Mouse (Mus musculus) cerebellum, postnatal 4 days (tissue): Measurements from ENCODE around the gene Ppp1ca.

Experiments
- DNase-seq, 2 experiments: peaks; one replicate each; pipeline ENCODE4 v3.0.0; 2022; ENCODE audit warnings: low spot score in 2 of 2, mixed read lengths in 1 of 2

Ppp1ca gene

GRCm38 (mm10) chr19:4154437-4155222 is 37.2 kb upstream of the Ppp1ca start:
- no peak for DNase-seq

DNA sequence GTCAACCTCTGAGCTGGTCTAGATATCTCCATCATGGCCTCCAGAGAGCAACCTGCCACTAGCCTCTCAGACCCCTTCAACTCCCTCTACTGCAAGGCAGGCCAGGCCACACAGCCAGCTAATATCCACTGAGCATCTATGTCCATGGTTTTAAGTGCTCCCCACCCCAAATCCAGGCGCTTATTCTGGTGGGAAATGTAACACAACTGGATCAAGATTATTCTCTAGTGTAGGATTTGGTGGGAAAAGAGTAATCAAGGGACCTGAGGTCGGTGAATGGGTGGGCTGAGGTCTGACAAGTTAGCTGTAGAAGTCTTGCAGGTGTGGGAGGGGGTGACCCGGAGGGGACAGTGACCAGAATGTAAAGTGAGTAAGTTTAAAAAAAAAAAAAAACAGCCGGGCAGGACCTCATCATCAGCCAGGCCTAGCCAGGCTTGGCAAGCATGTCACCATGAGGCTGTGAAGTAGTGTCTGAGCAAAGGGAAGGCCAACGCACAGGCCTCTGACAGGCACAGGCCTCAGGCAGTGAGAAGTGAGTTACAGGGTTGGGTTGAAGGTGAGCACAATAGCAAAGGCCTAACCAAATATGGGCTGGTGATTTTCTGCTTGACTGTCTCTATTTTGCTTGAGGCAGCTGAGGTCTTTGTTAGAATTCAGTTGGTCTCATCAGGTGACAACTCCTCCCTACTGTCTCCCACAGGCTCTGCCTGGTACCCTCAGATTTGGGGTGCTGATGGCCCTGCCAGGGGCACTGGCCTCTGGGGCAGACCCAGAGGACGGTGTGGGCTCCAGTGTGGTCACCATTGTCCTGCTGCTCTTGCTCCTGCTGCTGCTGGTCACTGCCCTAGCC is 36.4 kb upstream of the Ppp1ca start:
- no peak for DNase-seq

DNA sequence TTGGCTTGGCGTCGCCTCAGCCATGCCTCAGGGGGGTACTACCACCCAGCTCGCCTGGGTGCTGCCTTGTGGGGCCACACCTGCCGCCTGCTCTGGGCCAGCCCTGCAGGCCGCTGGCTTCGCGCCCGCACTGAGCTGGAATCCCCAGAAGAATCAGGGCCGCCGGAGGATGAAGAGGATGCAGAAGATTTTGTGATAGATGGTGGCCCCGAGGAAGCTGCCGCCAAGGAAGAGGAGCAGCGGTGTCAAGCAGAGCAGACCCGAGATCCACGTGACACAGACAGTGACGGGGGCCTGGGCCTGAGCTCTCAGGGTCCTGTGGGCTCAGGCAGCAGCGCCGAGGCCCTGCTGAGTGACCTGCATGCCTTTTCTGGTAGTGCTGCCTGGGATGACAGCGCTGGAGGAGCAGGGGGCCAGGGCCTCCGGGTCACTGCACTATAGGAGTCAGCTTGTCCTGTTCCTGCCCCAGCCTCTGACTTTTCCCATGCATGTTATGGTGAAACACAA is 35.7 kb upstream of the Ppp1ca start:
- DNase-seq, result no peak

GRCm38 (mm10) chr19:4156771-4157170 is 35.1 kb upstream of the Ppp1ca start:
- no peak for DNase-seq

- DNase-seq, result no peak
Observed at GRCm38 (mm10) chr19:4159049-4159448, 32.8 kb upstream of the Ppp1ca start.

DNA sequence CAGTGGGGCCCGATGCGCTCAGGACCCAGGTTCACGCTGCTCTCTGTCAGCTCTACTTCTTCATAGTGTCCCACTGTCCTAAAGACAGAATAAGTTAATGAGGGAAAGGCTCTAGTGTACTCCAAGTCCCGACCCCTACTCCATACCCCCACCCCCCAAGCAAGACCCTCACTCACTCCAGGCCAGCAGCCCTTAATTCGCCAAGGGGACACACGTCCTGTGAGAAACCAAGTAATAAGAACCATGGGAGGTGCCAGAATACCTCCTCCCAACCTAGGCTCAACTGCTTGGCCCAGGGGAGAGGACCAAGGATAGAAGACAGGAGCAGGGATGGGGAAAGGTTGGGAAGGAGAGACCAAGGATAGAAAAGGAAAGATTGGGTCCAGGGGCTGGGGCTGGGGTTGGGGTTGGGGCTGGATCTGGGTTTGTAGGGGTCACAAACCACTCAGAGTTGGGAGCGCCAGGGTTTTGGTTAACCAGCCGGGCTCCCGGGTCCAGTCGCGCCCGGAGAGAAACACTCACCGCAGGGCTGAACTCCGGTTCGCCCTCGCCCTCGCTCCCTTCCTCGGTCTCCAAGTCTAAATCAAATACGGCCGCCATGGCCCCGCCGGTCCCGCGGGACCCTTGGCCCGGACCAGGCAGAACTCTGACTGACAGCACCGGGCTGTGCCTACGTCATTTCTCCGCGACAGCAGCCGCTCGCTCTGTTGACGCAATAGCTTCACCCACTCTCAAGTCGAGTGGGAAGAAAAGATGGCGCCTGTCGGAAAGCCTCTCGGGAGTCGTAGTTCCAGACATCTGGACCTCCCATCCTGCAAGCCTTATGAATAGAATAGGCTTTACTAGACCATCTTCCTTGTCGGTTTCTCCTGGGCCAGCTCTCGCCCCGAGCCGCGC is 29.0 kb upstream of the Ppp1ca start, which contains the start of gene Rps6kb2:
TSS of gene Rps6kb2 (minus strand) at position 709 of the 897 bp plus-strand sequence.
- peak; percentile 94 to 97 for DNase-seq

DNA sequence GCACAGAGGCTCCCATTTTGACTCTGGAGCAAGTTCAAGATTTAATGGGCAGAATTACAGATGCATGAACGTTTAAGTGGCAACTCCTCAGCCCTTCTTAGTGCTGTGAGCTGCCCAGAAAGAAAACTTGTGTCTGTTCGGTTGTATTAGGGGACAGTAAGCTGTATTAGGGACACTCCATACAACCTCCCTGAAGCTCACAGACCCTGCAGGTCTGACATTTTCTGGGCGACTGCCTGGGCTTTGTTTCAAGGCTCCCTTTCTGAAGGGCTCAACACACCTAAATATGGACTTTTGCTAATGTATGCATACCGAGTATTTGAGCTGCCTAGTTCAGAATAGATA is 28.4 kb upstream of the Ppp1ca start:
- no peak for DNase-seq

DNA sequence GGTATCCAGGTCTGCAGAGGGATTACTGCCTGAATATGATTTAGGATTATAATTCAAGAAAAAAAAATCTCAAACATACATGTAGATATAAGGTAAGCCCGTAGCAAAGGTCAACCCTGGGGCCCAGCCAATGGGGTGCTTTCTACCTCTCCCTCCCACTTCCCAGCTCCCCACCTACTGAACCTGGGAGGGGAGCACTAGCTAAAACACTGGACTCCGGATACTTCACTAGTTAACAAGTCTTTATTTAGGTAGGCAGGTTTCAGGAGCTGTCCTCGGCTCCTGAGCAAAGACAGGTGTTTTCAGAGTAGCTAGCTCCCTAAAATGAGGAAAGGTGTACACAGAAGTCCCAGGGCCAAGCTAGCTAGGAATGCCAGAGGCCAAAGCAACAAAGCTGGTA is 27.8 kb upstream of the Ppp1ca start:
- DNase-seq, result no peak

DNA sequence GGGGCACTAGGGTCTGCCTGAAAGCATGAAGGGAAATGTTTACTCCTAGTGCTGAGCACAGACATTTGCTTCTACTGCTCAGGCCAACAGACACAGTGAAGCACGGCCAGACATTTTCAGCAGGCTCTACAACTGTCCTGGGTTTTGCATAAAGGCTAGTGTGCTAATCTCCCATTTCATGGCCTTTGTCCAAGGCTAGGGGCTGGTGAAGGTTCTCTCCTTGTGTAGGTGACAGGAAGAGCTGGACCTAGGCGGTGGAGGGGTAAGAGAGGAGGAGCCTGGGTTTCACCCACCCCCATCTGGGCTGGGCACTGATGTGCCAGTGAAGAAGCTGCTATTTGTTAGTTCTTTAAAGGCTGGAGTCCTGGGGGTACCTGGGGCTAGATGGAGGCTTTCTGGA is 27.1 kb upstream of the Ppp1ca start:
- no peak for DNase-seq

DNA sequence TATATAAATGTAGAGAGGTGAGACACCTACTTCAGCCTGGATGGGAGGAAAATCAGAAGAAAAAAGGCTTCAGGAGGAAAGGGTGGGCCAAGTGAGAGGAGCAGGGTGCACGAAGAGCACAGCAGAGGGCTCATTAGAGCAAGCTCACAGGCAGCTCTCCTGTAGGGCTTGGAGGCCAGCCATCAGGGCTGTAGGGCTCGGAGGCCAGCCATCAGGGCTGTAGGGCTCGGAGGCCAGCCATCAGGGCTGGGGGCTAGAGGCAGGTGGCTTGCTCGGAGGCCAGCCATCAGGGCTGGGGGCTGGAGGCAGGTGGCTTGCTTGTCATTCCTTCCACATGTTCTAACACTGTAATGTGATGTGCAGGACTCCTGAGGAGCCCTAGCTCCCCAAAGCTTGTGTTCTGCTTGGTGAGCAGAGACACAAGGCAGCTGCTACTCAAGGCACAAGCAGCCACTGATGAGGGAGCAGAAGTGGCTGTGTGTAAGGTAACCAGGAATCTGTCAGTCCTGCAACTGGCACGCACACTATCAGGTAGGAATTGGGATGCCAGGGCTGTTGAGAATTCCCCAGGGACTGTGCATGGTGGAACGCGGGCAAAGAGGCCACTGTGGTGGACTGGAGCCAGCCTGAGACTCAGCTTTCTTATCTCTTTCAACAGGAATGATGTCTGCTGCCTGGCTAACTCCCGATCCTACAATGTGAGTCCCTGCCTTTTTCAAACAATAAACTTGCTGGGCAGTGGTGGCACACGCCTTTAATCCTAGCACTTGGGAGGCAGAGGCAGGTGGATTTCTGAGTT is 25.0 kb upstream of the Ppp1ca start:
- DNase-seq, result no peak

GRCm38 (mm10) chr19:4169378-4169784 is 22.5 kb upstream of the Ppp1ca start:
- peak; percentile 99 to 100 for DNase-seq

DNA sequence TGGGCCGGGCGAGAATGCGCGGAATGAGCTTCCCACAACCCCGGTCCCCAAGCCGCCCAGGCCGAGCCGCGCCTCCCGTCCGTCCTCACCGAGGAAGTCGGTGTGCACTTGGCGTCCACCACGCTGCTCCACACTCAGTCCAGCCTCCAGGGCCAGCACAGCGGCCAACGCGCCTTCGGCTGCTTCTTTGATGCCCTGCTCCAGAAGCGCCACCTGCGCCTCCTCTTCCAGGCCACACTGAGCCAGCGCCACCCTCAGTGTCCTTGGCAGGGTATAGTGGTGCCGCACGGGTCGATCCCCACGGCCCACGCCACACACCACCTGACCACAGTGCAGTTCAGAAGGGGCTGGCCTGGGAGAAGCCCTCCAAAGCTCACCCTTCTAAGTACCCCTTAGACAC is 22.1 kb upstream of the Ppp1ca start:
- DNase-seq, result no peak

DNA sequence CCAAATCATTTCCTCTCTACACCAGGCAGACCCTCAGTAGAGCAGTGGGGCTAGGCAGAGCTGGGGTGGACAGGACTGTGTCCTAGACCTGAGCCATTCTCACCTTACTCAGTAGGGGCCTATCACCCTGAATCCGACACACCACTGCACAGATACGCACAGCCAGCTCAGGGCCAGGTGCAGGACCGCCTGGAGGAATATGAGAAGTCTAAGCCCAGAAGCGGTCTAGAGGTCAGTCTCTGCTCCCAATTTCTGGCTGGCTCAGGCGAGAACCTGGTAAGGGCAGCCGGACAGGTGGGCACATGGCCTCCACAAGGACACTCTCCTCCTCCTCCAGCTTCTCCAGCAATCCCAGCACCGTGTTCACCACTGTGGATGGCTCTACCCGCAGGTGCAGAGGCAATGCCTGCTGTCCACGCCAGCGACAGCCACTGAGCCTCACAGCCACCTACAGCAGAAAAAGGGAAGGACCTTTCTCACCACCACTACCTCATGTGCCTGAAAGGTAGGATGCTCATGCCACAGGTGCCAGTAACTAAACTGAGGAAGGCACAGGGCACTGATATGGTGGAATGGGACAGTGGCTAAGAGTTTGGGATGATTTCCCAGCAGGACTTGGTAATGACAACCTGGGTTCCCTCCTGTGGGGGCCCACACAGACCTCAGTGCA is 21.0 kb upstream of the Ppp1ca start:
- no peak for DNase-seq

DNA sequence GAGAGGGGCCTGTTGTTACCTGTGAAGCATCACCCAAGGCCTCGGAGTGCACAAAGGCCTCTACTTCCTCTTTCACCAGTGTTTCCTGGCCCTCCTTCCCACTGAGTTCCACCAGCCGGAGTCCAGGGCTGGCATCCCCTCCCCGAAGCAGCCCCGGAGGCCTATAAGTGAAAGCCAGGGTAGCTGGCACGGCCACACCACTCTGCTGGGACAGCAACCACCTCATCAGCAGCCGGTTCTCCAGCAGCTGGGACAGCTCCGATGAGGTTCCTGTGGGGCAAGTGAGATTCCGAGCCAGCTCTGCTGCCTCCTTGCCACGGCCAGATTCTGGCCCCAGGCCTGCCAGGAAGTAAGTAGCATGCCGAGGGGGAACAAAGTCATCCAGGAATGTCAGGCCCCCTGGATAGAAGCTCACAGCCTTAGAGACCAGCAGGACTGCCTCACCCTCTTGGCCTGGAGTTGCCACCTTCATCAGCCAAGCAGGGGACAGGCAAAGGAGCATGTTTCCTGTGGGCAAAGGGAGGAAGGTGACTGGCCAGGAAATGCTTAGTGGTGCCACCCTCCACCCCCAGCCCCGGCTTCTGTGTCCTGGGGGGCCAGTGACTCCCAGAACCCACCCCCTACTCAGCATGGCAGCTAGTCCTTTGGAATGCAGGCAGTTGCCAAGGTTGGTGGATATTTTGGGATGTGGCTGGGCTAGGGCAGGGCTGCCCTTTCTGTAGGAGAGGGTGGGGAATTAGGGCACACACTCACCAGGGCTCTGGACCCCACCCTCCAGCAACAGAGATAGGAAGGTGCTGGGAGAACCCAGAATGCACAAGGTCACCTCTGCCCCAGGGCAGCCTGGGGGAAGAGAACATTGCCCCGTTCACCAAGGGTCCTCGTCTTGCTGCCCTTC is 20.2 kb upstream of the Ppp1ca start:
- DNase-seq, result no peak

GRCm38 (mm10) chr19:4172925-4173324 is 18.9 kb upstream of the Ppp1ca start:
- DNase-seq, result no peak

GRCm38 (mm10) chr19:4175368-4175947 is 16.4 kb upstream of the Ppp1ca start, which contains the start of gene Carns1:
Gene Carns1, minus strand, starts transcription at chr19:4175479.
- DNase-seq, result no peak

- DNase-seq, result no peak
Observed at GRCm38 (mm10) chr19:4180411-4180810, 11.5 kb upstream of the Ppp1ca start.

- no peak for DNase-seq
Observed at GRCm38 (mm10) chr19:4181892-4182291, 10.0 kb upstream of the Ppp1ca start.

GRCm38 (mm10) chr19:4183689-4184088 is 8.2 kb upstream of the Ppp1ca start:
- no peak for DNase-seq
